Mouse (Mus musculus) CH12.LX (cell line): Measurements from ENCODE around the gene Cdhr1.

ENCODE experiments used
- BHLHE40 ChIP-seq: IDR thresholded peaks from 2 replicates; pipeline ENCODE4 v1.6.1; 2011; ENCODE audit warnings: mild to moderate bottlenecking, low read depth, low read length, improper control_type of control experiment
- CHD2 ChIP-seq: IDR thresholded peaks from 2 replicates; pipeline ENCODE4 v1.6.1; 2011; ENCODE audit warnings: low read length, improper control_type of control experiment
- CTCF ChIP-seq, 2 experiments: IDR thresholded peaks in 1 of 2; conservative IDR thresholded peaks in 1 of 2; 2 replicates each; pipeline ENCODE4 v1.5.1; 2011 to 2012; ENCODE audit warnings: low read depth in 2 of 2, low read length in 2 of 2, improper control_type of control experiment in 1 of 2, inconsistent platforms in 1 of 2, mild to moderate bottlenecking in 1 of 2, moderate library complexity in 1 of 2
- EP300 ChIP-seq: IDR thresholded peaks from 2 replicates; pipeline ENCODE4 v1.6.1; 2011; ENCODE audit warnings: low read length, improper control_type of control experiment
- ETS1 ChIP-seq: conservative IDR thresholded peaks from 2 replicates; pipeline ENCODE4 v1.6.1; 2012; ENCODE audit warnings: low read depth, mild to moderate bottlenecking, inconsistent platforms, low read length, improper control_type of control experiment, moderate library complexity
- JUND ChIP-seq: conservative IDR thresholded peaks from 2 replicates; pipeline ENCODE4 v1.6.1; 2011; ENCODE audit warnings: low read depth, low read length, improper control_type of control experiment
- MEF2A ChIP-seq: IDR thresholded peaks from 2 replicates; pipeline ENCODE4 v1.6.1; 2014; ENCODE audit warnings: low read depth, mild to moderate bottlenecking, inconsistent platforms, low read length, improper control_type of control experiment, borderline replicate concordance
- MXI1 ChIP-seq: IDR thresholded peaks from 2 replicates; pipeline ENCODE4 v1.6.1; 2011; ENCODE audit warnings: mild to moderate bottlenecking, low read depth, low read length, improper control_type of control experiment
- TCF12 ChIP-seq: IDR thresholded peaks from 2 replicates; pipeline ENCODE4 v1.6.1; 2014; ENCODE audit warnings: low read depth, mild to moderate bottlenecking, inconsistent platforms, low read length, improper control_type of control experiment

GRCm38 (mm10) chr14:37139051-37139710, 41.0 kb upstream of the Cdhr1 start:
- no peak for TF ChIP-seq CTCF (conservative IDR thresholded peaks at IDR 0.05 in 1 of 2, IDR thresholded peaks at IDR 0.05 in 1 of 2; ENCODE audit: low read depth in 2 of 2, low read length in 2 of 2)
- no peak for TF ChIP-seq CHD2
- no peak for TF ChIP-seq TCF12
- TF ChIP-seq MXI1: no peak
- TF ChIP-seq EP300: no peak
- no peak for TF ChIP-seq ETS1
- no peak for TF ChIP-seq BHLHE40
- TF ChIP-seq MEF2A: no peak
- no peak for TF ChIP-seq JUND
